Mouse (Mus musculus) testis, adult 2 months (tissue): ENCODE measurements at regions not wholly inside any gene's neighbourhood (a gene's known extent, or its start where the extent isn't known, plus 50 kb on each side); places are given as distances from the start of the nearest gene placed in this dataset.

Experiments used
- H3K27ac ChIP-seq: fragments of 200-500 bp; 2 replicates; pipeline ENCODE4 v1.5.1; 2012; ENCODE audit warnings: low read depth, low read length; ENCODE audit not compliant: control insufficient read depth, insufficient read depth
- H3K27me3 ChIP-seq: fragments of 200-500 bp; 2 replicates; pipeline ENCODE4 v1.6.1; 2012; ENCODE audit warnings: mild to moderate bottlenecking, low read length, moderate library complexity; ENCODE audit not compliant: control insufficient read depth, insufficient read depth
- H3K36me3 ChIP-seq: fragments of 200-500 bp; 2 replicates; pipeline ENCODE4 v1.6.1; 2012; ENCODE audit warnings: mild to moderate bottlenecking, low read length; ENCODE audit not compliant: control insufficient read depth, insufficient read depth
- H3K4me1 ChIP-seq: fragments of 200-500 bp; 2 replicates; pipeline ENCODE4 v1.6.1; 2012; ENCODE audit warnings: low read length; ENCODE audit not compliant: control insufficient read depth, insufficient read depth
- H3K4me3 ChIP-seq: fragments of 200-500 bp; 2 replicates; pipeline ENCODE4 v1.5.1; 2012; ENCODE audit warnings: low read depth, mild to moderate bottlenecking, low read length, moderate library complexity, mixed read lengths; ENCODE audit not compliant: control insufficient read depth
- CTCF ChIP-seq: fragments of 200-500 bp; IDR thresholded peaks from 2 replicates; pipeline ENCODE4 v1.5.1; 2012; ENCODE audit warnings: low read depth, mild to moderate bottlenecking, inconsistent platforms, low read length, moderate library complexity; ENCODE audit not compliant: control insufficient read depth, insufficient read depth, insufficient replicate concordance
- POLR2A ChIP-seq: fragments of 200-500 bp; IDR thresholded peaks from 2 replicates; pipeline ENCODE4 v1.6.1; 2012; ENCODE audit warnings: low read depth, mild to moderate bottlenecking, inconsistent platforms, low read length, moderate library complexity; ENCODE audit not compliant: control insufficient read depth

DNA sequence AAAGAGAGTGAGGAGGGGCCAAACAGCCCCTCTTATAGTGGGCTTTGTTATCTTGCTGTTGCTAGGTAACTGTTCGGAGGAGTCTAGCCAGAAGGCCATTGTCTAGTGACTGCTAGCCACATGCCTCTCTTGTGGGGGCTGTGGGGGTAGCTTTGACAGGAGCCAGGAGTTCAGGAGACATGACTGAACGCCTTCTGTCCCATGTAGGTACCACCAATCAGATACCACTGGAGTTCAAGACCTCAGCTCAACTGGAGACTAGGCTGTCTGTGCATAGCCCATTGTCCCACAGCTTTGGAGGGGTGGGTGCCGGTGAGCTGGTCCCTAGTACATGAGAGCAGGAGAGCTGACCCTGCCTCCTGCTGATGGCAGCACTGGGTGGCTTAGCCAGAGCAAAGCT is 82.4 kb upstream of the Unc93a2 start:
- H3K27ac ChIP-seq: no peak overlapping the region

DNA sequence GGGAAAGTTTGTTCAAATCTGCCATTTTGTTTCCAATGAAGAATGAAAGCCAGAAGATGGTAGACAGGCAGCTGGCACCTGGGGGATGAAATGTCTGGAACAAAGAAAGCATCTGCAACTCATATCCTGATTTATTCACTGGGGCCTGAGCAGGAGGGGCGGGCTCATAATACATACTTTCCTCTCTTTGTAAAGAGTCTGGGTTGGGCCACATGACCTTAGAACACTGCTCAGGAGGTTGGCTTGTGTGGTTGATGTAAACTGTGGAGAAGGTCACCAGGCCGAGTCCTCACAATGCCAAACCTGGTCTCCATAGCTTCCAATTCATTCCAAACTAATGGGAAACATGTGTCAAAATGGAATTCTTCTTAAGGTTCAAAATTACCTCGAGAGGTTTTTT is 79.6 kb upstream of the Unc93a2 start:
- TF ChIP-seq POLR2A (no peak), CTCF (no peak)
- Histone ChIP-seq H3K36me3 (no peaks in the 10 kb centered on the region), H3K4me3 (no peak overlapping the region), H3K27me3 (no peaks in the 10 kb centered on the region), H3K4me1 (peaks cover 7% of the 10 kb centered on the region), H3K27ac (no peak overlapping the region)

More for the DNA sequence above, 82.4 kb upstream of the Unc93a2 start:
- 0 out of 2 replicates have a peak, but pooled peaks have one; percentile 13 for TF ChIP-seq POLR2A
- TF ChIP-seq CTCF: no peak
- H3K27me3 ChIP-seq: no peaks in the 10 kb centered on the region
- H3K4me1 ChIP-seq: peaks cover 7% of the 10 kb centered on the region
- H3K36me3 ChIP-seq: no peaks in the 10 kb centered on the region
- H3K4me3 ChIP-seq: peak overlapping the region; percentile 82

DNA sequence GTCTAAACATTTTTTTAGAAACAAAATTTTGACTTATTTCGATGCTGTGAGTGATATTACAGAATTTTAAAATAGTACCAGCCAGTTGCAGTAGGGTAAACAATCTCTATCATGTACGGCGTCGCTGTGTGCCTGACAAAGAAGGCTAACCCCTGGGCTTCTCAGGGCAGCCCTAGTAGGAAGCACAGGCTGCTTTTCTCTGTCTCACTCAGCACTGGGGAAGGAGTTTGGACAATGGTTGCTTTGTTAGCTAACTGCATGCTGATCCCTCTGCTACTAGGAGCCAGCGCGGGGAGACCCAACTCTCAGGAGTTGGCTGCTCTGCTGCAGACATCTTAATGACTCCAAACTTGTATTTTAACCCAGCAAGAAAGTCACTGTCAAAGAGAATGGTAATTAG is 75.9 kb upstream of the Unc93a2 start:
- no peaks in the 10 kb centered on the region for H3K27me3 ChIP-seq
- TF ChIP-seq CTCF (no peak), POLR2A (no peak)
- no peaks in the 10 kb centered on the region for H3K4me1 ChIP-seq
- no peak overlapping the region for H3K4me3 ChIP-seq
- H3K27ac ChIP-seq: no peak overlapping the region
- no peaks in the 10 kb centered on the region for H3K36me3 ChIP-seq

DNA sequence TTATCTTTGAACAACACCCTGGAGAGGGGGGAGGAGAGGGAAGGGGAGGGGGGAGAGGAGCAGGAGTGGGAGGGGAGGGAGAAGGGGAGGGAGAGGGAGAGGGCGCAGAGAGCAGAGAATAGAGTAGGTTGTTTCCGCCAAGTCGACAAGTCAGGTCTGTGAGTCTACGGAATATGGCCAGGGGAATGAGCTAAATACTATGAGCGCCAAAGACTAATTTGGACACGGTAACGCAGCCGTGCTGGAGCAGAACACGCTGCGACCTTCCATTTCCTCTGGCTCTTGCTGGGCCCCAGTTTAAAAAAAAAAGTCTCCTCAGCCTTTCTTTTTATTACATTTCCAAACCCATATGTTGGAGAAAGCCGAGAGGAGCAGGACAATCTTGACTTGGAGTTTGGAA is 71.7 kb upstream of the Unc93a2 start:
- Histone ChIP-seq H3K27me3 (no peaks in the 10 kb centered on the region), H3K4me1 (no peaks in the 10 kb centered on the region), H3K4me3 (no peak overlapping the region), H3K27ac (no peak overlapping the region), H3K36me3 (no peaks in the 10 kb centered on the region)
- TF ChIP-seq CTCF: no peak
- TF ChIP-seq POLR2A: no peak

DNA sequence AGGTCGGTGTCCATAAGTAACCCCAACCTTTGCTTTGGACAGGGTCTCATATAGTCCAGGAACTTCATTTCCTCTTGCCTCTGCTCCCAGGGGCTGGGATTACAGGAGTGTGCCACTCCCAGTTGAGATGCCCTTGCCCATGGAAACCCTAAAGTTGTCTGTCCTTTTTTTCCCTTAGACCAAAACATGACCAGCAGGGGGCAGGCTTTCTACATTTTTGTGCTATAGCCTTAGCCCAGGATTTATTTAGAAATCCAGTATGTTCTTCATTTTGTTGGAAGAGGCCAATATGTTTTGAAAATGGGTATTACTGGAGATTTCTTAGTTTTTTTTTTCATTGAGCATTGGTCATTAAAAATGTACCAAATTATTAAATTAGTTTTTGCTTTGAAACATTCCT is 58.6 kb upstream of the Unc93a2 start:
- no peaks in the 10 kb centered on the region for H3K36me3 ChIP-seq
- no peak overlapping the region for H3K27ac ChIP-seq
- TF ChIP-seq CTCF (no peak), POLR2A (no peak)
- no peaks in the 10 kb centered on the region for H3K4me1 ChIP-seq
- no peak overlapping the region for H3K4me3 ChIP-seq
- no peaks in the 10 kb centered on the region for H3K27me3 ChIP-seq

DNA sequence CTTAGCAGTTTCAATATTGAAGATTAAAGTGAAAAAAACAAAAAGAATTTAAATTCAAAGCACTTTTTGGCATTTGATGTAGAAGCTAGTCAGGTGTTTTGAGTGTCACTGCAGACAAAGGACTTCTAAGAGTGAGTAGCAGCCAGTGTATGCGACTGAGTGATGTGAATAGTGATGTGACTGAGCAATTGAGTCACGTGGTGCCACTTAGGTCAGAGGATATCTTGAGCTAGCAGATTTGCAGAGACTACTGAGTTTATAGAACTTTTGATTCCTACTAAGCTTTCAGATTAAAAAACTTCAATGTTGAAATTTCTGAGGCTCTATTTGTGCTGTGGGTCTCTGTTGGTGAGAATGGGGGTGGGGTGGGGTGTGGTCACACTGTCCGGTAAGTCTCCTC is 49.8 kb upstream of the Unc93a2 start:
- no peak overlapping the region for H3K27ac ChIP-seq
- no peak overlapping the region for H3K4me3 ChIP-seq
- TF ChIP-seq CTCF (no peak), POLR2A (no peak)
- no peaks in the 10 kb centered on the region for H3K27me3 ChIP-seq
- H3K4me1 ChIP-seq: no peaks in the 10 kb centered on the region
- H3K36me3 ChIP-seq: no peaks in the 10 kb centered on the region
